Mouse (Mus musculus) CD4-positive naive resting alpha-beta T cell, adult 57 days (primary cell): Measurements from ENCODE around the gene Rnf227. TPM values are rescaled to one million over a fixed set of nuclear protein-coding genes. Genes with fewer than 3 reads are reported as not detected.

Experiments used
- total RNA-seq: library from RNA; stranded (reverse); gene quantifications from one replicate; pipeline ENCODE4 v1.2.4, GENCODE M21; 2023

Gene Rnf227
- total RNA-seq, result 2.2 TPM

GRCm38 (mm10) chr11:69340161-69341131 is at the start of gene Rnf227:
Rnf227 (plus strand) TSS chr11:69340461.

GRCm38 (mm10) chr11:69323667-69324111 is 16.6 kb upstream of the Rnf227 start, which contains the start of the genes Cntrob and Trappc1:
Cntrob (minus strand) TSS chr11:69323775.
Trappc1 (plus strand) TSS chr11:69323980.

GRCm38 (mm10) chr11:69325628-69326407 is 14.4 kb upstream of the Rnf227 start, which contains the start of gene Kcnab3:
Kcnab3 (plus strand) TSS chr11:69326258.

GRCm38 (mm10) chr11:69369215-69369989 is 29.1 kb downstream of the Rnf227 start, which contains the start of gene Chd3:
Chd3 (minus strand) TSS chr11:69369406.

Other genes with a start within 250 kb of the Rnf227 start
- gene Per1, start 245.2 kb upstream of the Rnf227 start, total RNA-seq, result 568 TPM
- not detected for gene Hes7, start 220.1 kb upstream of the Rnf227 start, total RNA-seq
- gene 9130213A22Rik, start 217.9 kb upstream of the Rnf227 start, total RNA-seq, result not detected
- 0.53 TPM for gene Aloxe3, start 214.6 kb upstream of the Rnf227 start, total RNA-seq
- not detected for gene Alox12b, start 183.5 kb upstream of the Rnf227 start, total RNA-seq
- 0.89 TPM for gene Alox8, start 142.6 kb upstream of the Rnf227 start, total RNA-seq
- not detected for gene Gucy2e, start 103.4 kb upstream of the Rnf227 start, total RNA-seq
- gene Cntrob, start 16.7 kb upstream of the Rnf227 start, total RNA-seq, result 11.5 TPM
- gene Trappc1, start 16.5 kb upstream of the Rnf227 start, total RNA-seq, result 20.6 TPM
- 2.5 TPM for gene Kcnab3, start 14.2 kb upstream of the Rnf227 start, total RNA-seq
- gene Chd3, start 28.9 kb downstream of the Rnf227 start, total RNA-seq, result 771 TPM
- gene Naa38, start 55.0 kb downstream of the Rnf227 start, total RNA-seq, result 42.7 TPM
- gene Cyb5d1, start 55.2 kb downstream of the Rnf227 start, total RNA-seq, result 39.3 TPM
- 5.5 TPM for gene Tmem88, start 57.8 kb downstream of the Rnf227 start, total RNA-seq
- gene Kdm6b, start 73.2 kb downstream of the Rnf227 start, total RNA-seq, result 209 TPM
- 0.15 TPM for gene Dnah2, start 208.6 kb downstream of the Rnf227 start, total RNA-seq
- 0.53 TPM for gene Efnb3, start 219.7 kb downstream of the Rnf227 start, total RNA-seq
- 13.0 TPM for gene Wrap53, start 239.8 kb downstream of the Rnf227 start, total RNA-seq
- 144 TPM for gene Trp53, start 239.9 kb downstream of the Rnf227 start, total RNA-seq